Mouse (Mus musculus): Measurements from ENCODE around the gene Sppl2a. TPM values are rescaled to one million over a fixed set of nuclear protein-coding genes. Genes with fewer than 3 reads are reported as not detected.
"Not testable (repeated sequence)": the region's sequence is repeated elsewhere in the genome, so short reads cannot be mapped to it uniquely, and the experiment has no call there.

Sppl2a gene
- polyA plus RNA-seq (2012; rRNA removed), result 29.8 and 30.1 TPM in 2 replicates

DNA sequence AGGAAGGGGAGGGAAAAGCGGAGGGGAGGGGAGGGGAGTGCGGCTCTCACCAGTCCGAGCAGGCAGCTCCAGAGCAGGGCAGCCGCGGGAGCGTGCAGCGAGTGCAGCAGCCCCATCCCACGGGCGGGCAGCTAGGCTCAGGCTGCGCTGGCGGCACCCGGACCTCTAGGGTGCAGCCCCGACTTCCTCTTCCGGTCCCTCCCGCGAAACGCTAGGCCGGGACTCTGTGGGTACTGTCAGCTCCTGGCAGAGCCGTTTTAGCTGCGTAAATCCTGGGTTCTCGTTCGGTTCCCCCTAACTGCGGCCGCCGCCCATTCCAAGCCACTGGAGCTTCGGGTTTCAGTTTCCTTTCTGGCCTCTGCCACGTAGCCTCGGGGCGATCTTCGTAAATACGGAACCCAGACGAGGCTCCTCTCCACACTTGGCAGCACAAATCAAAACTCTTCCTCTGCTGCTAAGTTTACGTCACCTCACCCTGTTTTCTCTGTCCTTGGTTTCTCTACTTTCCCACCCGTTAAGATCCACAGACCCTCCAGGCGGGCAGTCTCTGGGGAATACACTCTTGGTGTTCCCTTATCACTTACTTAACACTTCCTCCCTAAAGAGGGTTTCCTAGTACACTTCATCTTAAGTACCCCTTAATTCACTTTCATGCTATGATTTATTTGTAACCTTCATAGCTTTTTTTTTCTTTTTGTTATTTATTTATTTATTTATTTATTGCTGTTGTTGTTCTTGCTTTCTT is at the start of gene Sppl2a:
TSS of gene Sppl2a (minus strand) at position 339 of the 745 bp plus-strand sequence.
- TF ChIP-seq CTCF (IDR thresholded peaks at IDR 0.05; ENCODE audit: borderline replicate concordance, extremely low read depth, insufficient read depth, insufficient read length) (0 out of 2 replicates have a peak, but pooled peaks have one; percentile 0), POLR2A (IDR thresholded peaks at IDR 0.05; ENCODE audit: borderline replicate concordance, extremely low read depth, insufficient read depth, insufficient read length, poor library complexity, severe bottlenecking) (peak; percentile 91)
- peak; percentile 98 for DNase-seq (ENCODE audit: low read depth)

DNA sequence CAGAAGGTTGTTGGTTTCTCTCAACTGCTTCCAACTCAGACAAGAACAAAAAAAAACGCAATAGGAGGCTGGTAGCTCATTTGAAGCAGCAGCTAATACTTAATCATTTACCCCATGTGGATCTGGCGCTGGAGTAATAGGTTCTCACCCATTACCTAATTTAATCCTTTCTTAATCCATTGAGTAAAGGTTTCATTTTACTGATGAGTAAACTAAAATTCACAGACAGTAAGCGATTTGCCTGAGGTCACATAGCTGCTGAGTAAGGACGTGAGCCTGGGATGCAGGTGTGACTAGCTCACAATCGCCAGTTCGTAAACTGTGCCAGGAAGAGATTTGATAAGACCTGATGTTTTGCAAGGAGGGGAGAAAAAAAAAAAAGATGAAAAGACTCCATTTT is 44.4 kb upstream of the Sppl2a start:
- no peak for TF ChIP-seq CTCF (IDR thresholded peaks at IDR 0.05; ENCODE audit: borderline replicate concordance, extremely low read depth, insufficient read depth, insufficient read length)
- TF ChIP-seq POLR2A (IDR thresholded peaks at IDR 0.05; ENCODE audit: borderline replicate concordance, extremely low read depth, insufficient read depth, insufficient read length, poor library complexity, severe bottlenecking), result no peak
- no peak for DNase-seq (ENCODE audit: low read depth)

DNA sequence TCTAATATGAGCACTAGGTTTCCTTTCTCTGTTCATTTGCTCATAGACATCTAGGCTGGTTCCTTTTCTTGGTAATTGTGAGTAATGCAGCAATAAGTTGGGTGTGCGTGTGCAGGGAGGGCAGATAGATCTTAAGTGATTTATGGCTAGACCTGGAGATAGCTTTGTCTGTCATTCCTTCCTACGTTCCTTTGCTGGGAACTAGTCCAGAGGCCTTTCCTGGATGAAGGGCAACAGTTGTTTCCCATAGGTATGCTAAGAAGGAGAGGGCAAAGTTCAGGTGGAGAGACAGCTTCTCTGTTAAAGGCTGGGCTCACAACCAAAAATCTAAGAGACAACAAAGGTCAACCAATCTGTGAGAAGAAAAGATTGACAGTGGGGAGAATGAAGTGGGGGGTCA is 28.7 kb upstream of the Sppl2a start:
- no peak for DNase-seq (ENCODE audit: low read depth)
- no peak for TF ChIP-seq POLR2A (IDR thresholded peaks at IDR 0.05; ENCODE audit: borderline replicate concordance, extremely low read depth, insufficient read depth, insufficient read length, poor library complexity, severe bottlenecking)
- TF ChIP-seq CTCF (IDR thresholded peaks at IDR 0.05; ENCODE audit: borderline replicate concordance, extremely low read depth, insufficient read depth, insufficient read length), result no peak

DNA sequence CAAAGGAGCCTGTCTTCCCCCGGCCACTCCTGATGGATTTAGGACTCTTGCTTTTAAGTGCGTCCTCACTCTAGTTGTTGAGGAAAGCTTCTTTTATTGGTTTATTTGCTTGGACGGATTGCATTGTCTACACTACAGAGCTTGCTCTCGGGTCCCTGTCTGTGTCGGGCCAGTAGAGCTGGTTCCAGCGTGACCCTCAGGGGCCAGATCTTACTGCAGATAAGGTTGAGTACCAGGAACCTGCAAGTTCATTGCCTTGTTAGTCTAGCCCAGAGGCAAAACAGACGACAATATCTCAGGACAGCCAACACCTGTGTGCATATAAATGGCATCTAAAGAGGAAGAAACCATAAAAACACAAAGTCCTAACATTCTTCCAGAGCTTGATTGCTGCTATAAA is 22.6 kb upstream of the Sppl2a start:
- no peak for DNase-seq (ENCODE audit: low read depth)
- no peak for TF ChIP-seq CTCF (IDR thresholded peaks at IDR 0.05; ENCODE audit: borderline replicate concordance, extremely low read depth, insufficient read depth, insufficient read length)
- no peak for TF ChIP-seq POLR2A (IDR thresholded peaks at IDR 0.05; ENCODE audit: borderline replicate concordance, extremely low read depth, insufficient read depth, insufficient read length, poor library complexity, severe bottlenecking)

DNA sequence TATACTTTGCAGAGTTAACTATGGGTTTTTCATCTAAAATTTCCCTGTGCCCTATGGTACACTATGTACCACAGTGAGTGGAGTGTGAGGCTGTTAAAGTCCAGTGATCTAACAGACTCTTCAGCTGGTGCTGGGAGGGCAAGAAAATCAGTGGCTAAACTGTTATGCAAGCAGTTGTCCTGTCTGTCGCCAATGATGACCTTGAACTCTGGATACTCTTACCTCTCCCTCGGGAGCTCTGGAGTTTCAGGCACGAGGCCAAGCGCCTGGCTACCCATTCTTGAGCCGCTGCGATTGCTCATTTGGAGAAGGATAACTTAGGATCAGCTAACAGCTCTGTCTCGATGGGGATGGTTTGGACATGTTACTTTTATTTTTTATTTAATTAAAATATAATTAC is 18.1 kb upstream of the Sppl2a start:
- DNase-seq (ENCODE audit: low read depth), result no peak
- TF ChIP-seq POLR2A (IDR thresholded peaks at IDR 0.05; ENCODE audit: borderline replicate concordance, extremely low read depth, insufficient read depth, insufficient read length, poor library complexity, severe bottlenecking) (no peak), CTCF (IDR thresholded peaks at IDR 0.05; ENCODE audit: borderline replicate concordance, extremely low read depth, insufficient read depth, insufficient read length) (no peak)

DNA sequence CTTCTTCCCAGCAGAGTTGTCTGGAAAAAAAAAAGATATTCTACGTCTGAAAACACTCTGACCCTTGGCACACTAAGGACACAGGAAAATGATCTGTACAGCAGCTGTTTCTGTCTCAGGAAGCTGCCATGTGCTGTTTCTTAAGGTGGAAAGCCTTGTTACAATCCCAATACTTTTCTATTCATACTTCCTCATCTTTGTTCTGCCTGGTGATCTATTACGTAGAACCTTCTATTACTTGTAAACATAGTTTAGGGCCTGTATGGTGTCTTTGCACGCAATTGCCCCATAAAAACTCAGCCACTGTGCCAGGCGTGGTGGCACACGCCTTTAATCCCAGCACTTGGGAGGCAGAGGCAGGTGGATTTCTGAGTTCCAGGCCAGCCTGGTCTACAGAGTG is 17.4 kb upstream of the Sppl2a start:
- DNase-seq (ENCODE audit: low read depth), result no peak
- TF ChIP-seq POLR2A (IDR thresholded peaks at IDR 0.05; ENCODE audit: borderline replicate concordance, extremely low read depth, insufficient read depth, insufficient read length, poor library complexity, severe bottlenecking) (no peak), CTCF (IDR thresholded peaks at IDR 0.05; ENCODE audit: borderline replicate concordance, extremely low read depth, insufficient read depth, insufficient read length) (no peak)

DNA sequence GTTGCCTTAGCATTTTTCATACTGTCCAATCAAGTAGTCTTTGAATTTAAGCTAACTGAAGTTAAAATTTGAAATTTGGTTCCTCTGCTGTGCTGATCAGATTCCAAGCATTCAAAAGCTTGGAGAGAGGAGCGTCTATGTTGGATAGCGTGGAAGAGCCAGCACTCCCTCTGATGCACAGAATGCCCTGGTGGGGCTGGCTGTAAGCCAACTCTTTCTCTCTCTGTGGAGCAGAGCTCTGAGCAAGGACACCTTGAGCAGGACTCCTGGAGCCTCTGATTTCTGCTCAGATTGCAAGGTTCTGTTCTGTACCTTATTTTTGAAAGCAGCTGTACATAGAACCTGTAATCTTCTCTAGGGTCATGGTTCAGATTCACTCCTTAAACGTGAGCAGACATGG is 16.8 kb upstream of the Sppl2a start:
- DNase-seq (ENCODE audit: low read depth), result peak; percentile 28
- TF ChIP-seq CTCF (IDR thresholded peaks at IDR 0.05; ENCODE audit: borderline replicate concordance, extremely low read depth, insufficient read depth, insufficient read length), result no peak
- TF ChIP-seq POLR2A (IDR thresholded peaks at IDR 0.05; ENCODE audit: borderline replicate concordance, extremely low read depth, insufficient read depth, insufficient read length, poor library complexity, severe bottlenecking), result no peak

DNA sequence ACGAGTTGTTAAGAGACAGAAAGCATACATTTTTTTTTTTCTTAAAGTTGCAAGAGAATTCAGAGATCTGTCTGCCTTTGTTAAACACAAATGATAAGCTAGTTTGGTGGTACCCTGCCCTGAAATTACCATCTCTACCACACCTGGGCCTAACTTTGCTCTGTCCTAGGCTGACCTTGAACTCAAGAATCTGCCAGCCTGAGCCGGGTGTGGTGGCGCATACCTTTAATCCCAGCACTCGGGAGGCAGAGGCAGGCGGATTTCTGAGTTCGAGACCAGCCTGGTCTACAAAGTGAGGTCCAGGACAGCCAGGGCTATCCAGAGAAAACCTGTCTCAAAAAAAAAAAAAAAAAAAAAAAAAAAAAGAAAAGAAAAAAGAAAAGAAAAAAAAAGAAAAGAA is 16.3 kb upstream of the Sppl2a start:
- DNase-seq (ENCODE audit: low read depth), result not testable (repeated sequence)

DNA sequence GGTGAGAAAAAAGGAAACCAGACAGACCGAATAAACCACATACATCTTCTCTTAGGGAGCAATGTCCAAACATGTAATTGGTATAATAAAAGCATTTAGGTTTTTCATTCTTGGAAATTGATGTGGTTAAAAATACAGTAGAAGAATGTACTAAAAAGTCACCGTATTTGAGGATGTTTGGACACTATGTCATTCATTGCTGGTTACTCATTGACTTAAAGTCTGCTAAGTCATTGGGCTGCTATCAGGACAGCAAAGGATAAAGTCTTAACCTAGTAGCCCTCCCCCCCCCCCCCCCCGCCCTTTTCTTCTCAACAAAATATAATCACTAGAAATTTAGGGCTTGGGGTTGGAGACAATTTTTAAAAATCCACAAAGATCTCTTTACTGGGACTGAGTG is 15.2 kb upstream of the Sppl2a start:
- DNase-seq (ENCODE audit: low read depth), result no peak
- TF ChIP-seq POLR2A (IDR thresholded peaks at IDR 0.05; ENCODE audit: borderline replicate concordance, extremely low read depth, insufficient read depth, insufficient read length, poor library complexity, severe bottlenecking) (no peak), CTCF (IDR thresholded peaks at IDR 0.05; ENCODE audit: borderline replicate concordance, extremely low read depth, insufficient read depth, insufficient read length) (no peak)

DNA sequence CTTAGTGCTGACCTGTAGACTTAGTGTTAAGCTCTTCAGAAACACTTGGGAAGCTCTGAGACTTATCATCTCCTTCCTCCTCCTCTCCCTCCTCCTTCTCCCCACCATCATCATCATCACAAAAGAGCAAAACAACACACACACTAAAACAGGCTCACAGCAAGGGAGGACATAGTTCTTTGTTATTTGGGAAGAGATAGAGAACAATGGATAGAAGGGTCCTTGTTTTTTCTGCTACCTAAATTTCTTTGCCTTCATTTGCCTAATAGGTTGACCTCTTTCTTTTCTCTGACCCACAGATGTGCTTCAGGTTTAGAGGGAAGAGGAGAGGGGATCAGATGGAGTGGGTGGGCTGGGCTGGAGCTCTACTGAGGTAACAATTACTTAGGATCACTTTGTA is 14.6 kb upstream of the Sppl2a start:
- DNase-seq (ENCODE audit: low read depth), result no peak
- TF ChIP-seq CTCF (IDR thresholded peaks at IDR 0.05; ENCODE audit: borderline replicate concordance, extremely low read depth, insufficient read depth, insufficient read length) (no peak), POLR2A (IDR thresholded peaks at IDR 0.05; ENCODE audit: borderline replicate concordance, extremely low read depth, insufficient read depth, insufficient read length, poor library complexity, severe bottlenecking) (no peak)

DNA sequence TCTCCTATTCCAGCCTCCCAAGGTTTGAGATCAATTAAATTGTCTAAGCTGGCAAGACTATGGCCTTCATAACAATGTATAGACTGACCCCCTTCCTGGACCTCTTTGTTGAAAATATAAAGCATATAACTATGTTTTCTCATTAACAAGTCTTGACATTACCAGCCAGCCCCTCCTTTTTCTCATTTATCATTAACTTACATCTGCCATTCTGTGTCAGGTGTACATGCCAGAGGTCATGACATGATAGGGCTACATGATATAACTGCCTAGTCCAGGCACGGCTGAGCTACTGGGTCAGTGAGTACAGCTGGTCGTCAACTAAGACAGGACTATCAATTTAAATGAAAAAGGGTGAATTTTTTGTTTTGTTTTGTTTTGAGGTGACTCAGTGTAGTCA is 10.2 kb upstream of the Sppl2a start:
- TF ChIP-seq CTCF (IDR thresholded peaks at IDR 0.05; ENCODE audit: borderline replicate concordance, extremely low read depth, insufficient read depth, insufficient read length) (no peak), POLR2A (IDR thresholded peaks at IDR 0.05; ENCODE audit: borderline replicate concordance, extremely low read depth, insufficient read depth, insufficient read length, poor library complexity, severe bottlenecking) (no peak)
- no peak for DNase-seq (ENCODE audit: low read depth)

DNA sequence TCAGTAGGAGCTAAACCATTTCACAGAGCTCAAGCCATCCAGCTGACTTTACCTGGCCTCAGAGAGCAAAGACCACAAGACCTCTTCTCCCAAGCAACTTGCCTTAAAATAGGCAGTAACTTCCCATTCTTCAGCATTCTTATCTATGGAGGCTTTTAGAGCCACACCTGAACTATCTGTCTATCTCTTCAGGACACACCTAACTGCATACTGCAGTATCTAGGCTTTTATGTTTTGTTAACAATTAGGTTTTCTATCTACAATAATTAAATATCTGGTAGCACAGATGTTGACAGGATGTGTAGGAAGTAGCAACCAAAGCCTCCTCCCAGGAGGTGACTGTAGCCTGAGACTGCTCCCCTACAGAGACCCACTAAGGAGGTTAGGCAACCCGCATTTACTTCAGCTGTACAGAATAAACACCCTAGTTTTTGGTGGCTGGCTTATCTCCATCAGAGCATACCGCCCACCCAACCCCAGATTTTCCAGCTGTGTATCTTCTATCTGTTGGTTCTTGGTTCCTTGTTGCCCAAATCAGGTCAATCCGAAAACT is 7.4 kb upstream of the Sppl2a start:
- DNase-seq (ENCODE audit: low read depth), result no peak
- TF ChIP-seq POLR2A (IDR thresholded peaks at IDR 0.05; ENCODE audit: borderline replicate concordance, extremely low read depth, insufficient read depth, insufficient read length, poor library complexity, severe bottlenecking) (no peak), CTCF (IDR thresholded peaks at IDR 0.05; ENCODE audit: borderline replicate concordance, extremely low read depth, insufficient read depth, insufficient read length) (no peak)

Measured in brain, embryonic 14.5 days (tissue).